Mouse (Mus musculus) lung, adult 2 months (tissue): ENCODE data around the gene Tekt4. TPM values are rescaled to one million over a fixed set of nuclear protein-coding genes. Genes with fewer than 3 reads are reported as not detected.

Experiments
- DNase-seq: peaks from one replicate; pipeline ENCODE4 v3.0.0; 2022
- H3K4me1 ChIP-seq: fragments of 200-500 bp; 2 replicates; pipeline ENCODE4 v1.6.1; 2011; ENCODE audit warnings: low read length; ENCODE audit not compliant: control insufficient read depth, insufficient read depth
- H3K4me3 ChIP-seq: fragments of 200-500 bp; replicated peaks from 2 replicates; pipeline ENCODE3; 2011; ENCODE audit warnings: low read depth, mild to moderate bottlenecking, control low read depth, low read length; ENCODE audit errors: extremely low read depth
- CTCF ChIP-seq: fragments of 200-500 bp; IDR thresholded peaks from 2 replicates; pipeline ENCODE4 v1.5.1; 2011; ENCODE audit warnings: mild to moderate bottlenecking, low read length, control low read depth; ENCODE audit not compliant: insufficient read depth
- POLR2A ChIP-seq: fragments of 200-500 bp; IDR thresholded peaks from 2 replicates; pipeline ENCODE4 v1.6.1; 2011; ENCODE audit warnings: low read depth, mild to moderate bottlenecking, control low read depth, low read length, borderline replicate concordance; ENCODE audit errors: extremely low read depth
- WGBS: fragments of 180-500 bp; shearing (Covaris S2); methylation state at CpG from one replicate; pipeline ENCODE4 v1.1.7; 2018; 5-methylcytosine and 5-hydroxymethylcytosine counted together
- polyA plus RNA-seq: library from polyadenylated mRNA; depleted of rRNA; stranded (reverse); fragments of >200 nt; gene quantifications from 2 replicates; pipeline ENCODE4 v1.2.3, GENCODE M21; 2012; rRNA removed

Gene Tekt4
- 11.4 and 11.9 TPM in 2 replicates for polyA plus RNA-seq

GRCm38 (mm10) chr17:25454272-25454671 lies at the start of gene Tekt4:
Gene Tekt4, plus strand, starts transcription at chr17:25454615.
- 43% methylated on average over 2 of the region's 2 CpGs for WGBS
- DNase-seq, result no peak

GRCm38 (mm10) chr17:25405224-25405895 lies 49.1 kb upstream of the Tekt4 start:
- WGBS, result 10% methylated on average over 10 of the region's 10 CpGs
- Histone ChIP-seq H3K4me3 (no peak overlapping the region), H3K4me1 (no peaks in the 10 kb centered on the region)
- DNase-seq, result no peak
- TF ChIP-seq POLR2A (no peak), CTCF (no peak)

More at GRCm38 (mm10) chr17:25454272-25454671, at the start of gene Tekt4:
- no peak within 1 kb of the TSS for H3K4me3 ChIP-seq
- H3K4me1 ChIP-seq, result no peaks in the 10 kb centered on the region
- TF ChIP-seq POLR2A, result no peak
- TF ChIP-seq CTCF, result no peak

GRCm38 (mm10) chr17:25406011-25406441 lies 48.4 kb upstream of the Tekt4 start:
- no peak overlapping the region for H3K4me3 ChIP-seq
- no peak for DNase-seq
- no peaks in the 10 kb centered on the region for H3K4me1 ChIP-seq
- TF ChIP-seq CTCF (no peak), POLR2A (no peak)
- 30% methylated on average over 6 of the region's 6 CpGs for WGBS

- no peak for TF ChIP-seq CTCF
- no peak for TF ChIP-seq POLR2A
- no peak for DNase-seq
- WGBS, result 71% methylated on average over 4 of the region's 4 CpGs
- no peaks in the 10 kb centered on the region for H3K4me1 ChIP-seq
- H3K4me3 ChIP-seq, result no peak overlapping the region
Measured at GRCm38 (mm10) chr17:25407352-25407751, 47.1 kb upstream of the Tekt4 start.

GRCm38 (mm10) chr17:25408302-25408999 lies 46.0 kb upstream of the Tekt4 start:
- no peak for DNase-seq
- TF ChIP-seq CTCF (no peak), POLR2A (no peak)
- Histone ChIP-seq H3K4me1 (no peaks in the 10 kb centered on the region), H3K4me3 (no peak overlapping the region)
- 83% methylated on average over 7 of the region's 7 CpGs for WGBS

GRCm38 (mm10) chr17:25409621-25410020 lies 44.8 kb upstream of the Tekt4 start:
- WGBS, result 85% methylated on average over 7 of the region's 7 CpGs
- no peaks in the 10 kb centered on the region for H3K4me1 ChIP-seq
- H3K4me3 ChIP-seq, result no peak overlapping the region

GRCm38 (mm10) chr17:25410180-25410579 lies 44.2 kb upstream of the Tekt4 start:
- Histone ChIP-seq H3K4me3 (no peak overlapping the region), H3K4me1 (no peaks in the 10 kb centered on the region)
- TF ChIP-seq POLR2A (no peak), CTCF (no peak)
- no peak for DNase-seq
- 69% methylated on average over 6 of the region's 6 CpGs for WGBS

More at GRCm38 (mm10) chr17:25409621-25410020, 44.8 kb upstream of the Tekt4 start:
- TF ChIP-seq POLR2A (no peak), CTCF (no peak)
- no peak for DNase-seq

- H3K4me3 ChIP-seq, result no peak overlapping the region
- no peak for DNase-seq
- no peaks in the 10 kb centered on the region for H3K4me1 ChIP-seq
- TF ChIP-seq CTCF, result no peak
- no peak for TF ChIP-seq POLR2A
- 20% methylated on average over 7 of the region's 7 CpGs for WGBS
Measured at GRCm38 (mm10) chr17:25410786-25411185, 43.6 kb upstream of the Tekt4 start.

GRCm38 (mm10) chr17:25411251-25411650 lies 43.2 kb upstream of the Tekt4 start:
- DNase-seq, result no peak
- no peak for TF ChIP-seq POLR2A
- TF ChIP-seq CTCF, result no peak
- H3K4me1 ChIP-seq, result no peaks in the 10 kb centered on the region
- WGBS, result 31% methylated on average over 4 of the region's 4 CpGs
- no peak overlapping the region for H3K4me3 ChIP-seq
